Mouse (Mus musculus): Measurements from ENCODE around the gene Rsph6a.

GRCm38 (mm10) chr7:19021048-19021447, 33.4 kb upstream of the Rsph6a start:
- TF ChIP-seq POLR2A (IDR thresholded peaks at IDR 0.05; ENCODE audit: borderline replicate concordance, insufficient read depth, low read length) (no peak), CTCF (IDR thresholded peaks at IDR 0.05; ENCODE audit: borderline replicate concordance, insufficient read depth, low read depth, low read length) (no peak)
